Mouse (Mus musculus) neural tube, embryonic 10.5 days (tissue): ENCODE measurements around the gene Slc44a2.
"Not testable (repeated sequence)": the region's sequence is repeated elsewhere in the genome, so short reads cannot be mapped to it uniquely, and the experiment has no call there.

Source experiments
- DNase-seq: peaks from one replicate; pipeline ENCODE4 v3.0.0-alpha.2; 2017; ENCODE audit warnings: low spot score; ENCODE audit errors: extremely low spot score

The Slc44a2 gene

GRCm38 (mm10) chr9:21299014-21299413 is 21.5 kb upstream of the Slc44a2 start:
- DNase-seq = no peak

- DNase-seq = no peak
Observed at GRCm38 (mm10) chr9:21305065-21305464, 15.4 kb upstream of the Slc44a2 start.

- no peak for DNase-seq
Observed at GRCm38 (mm10) chr9:21309150-21309741, 11.3 kb upstream of the Slc44a2 start.

- no peak for DNase-seq
Observed at GRCm38 (mm10) chr9:21311695-21312094, 8.8 kb upstream of the Slc44a2 start.

- DNase-seq = no peak
Observed at GRCm38 (mm10) chr9:21312134-21312533, 8.4 kb upstream of the Slc44a2 start, which contains the start of gene Ap1m2. Gene Ap1m2, minus strand, starts transcription at chr9:21312337.

GRCm38 (mm10) chr9:21313394-21313793 is 7.1 kb upstream of the Slc44a2 start:
- DNase-seq = peak; percentile 90

GRCm38 (mm10) chr9:21314367-21315140 is 5.9 kb upstream of the Slc44a2 start:
- DNase-seq = no peak

- DNase-seq = no peak
Observed at GRCm38 (mm10) chr9:21315421-21315820, 5.1 kb upstream of the Slc44a2 start.

GRCm38 (mm10) chr9:21316696-21317095 is 3.8 kb upstream of the Slc44a2 start:
- no peak for DNase-seq

- DNase-seq = no peak
Observed at GRCm38 (mm10) chr9:21318792-21319191, 1.7 kb upstream of the Slc44a2 start.

- DNase-seq = no peak
Observed at GRCm38 (mm10) chr9:21319503-21319902, 995 bp upstream of the Slc44a2 start.

GRCm38 (mm10) chr9:21320280-21320618 is 249 bp upstream of the Slc44a2 start:
- DNase-seq = no peak

GRCm38 (mm10) chr9:21321513-21321835 is 976 bp downstream of the Slc44a2 start:
- DNase-seq = no peak

- DNase-seq = no peak
Observed at GRCm38 (mm10) chr9:21322211-21322916, 1.9 kb downstream of the Slc44a2 start.

- DNase-seq = not testable (repeated sequence)
Observed at GRCm38 (mm10) chr9:21322917-21323297, 2.4 kb downstream of the Slc44a2 start.

- DNase-seq = no peak
Observed at GRCm38 (mm10) chr9:21324269-21324668, 3.8 kb downstream of the Slc44a2 start.

- DNase-seq = no peak
Observed at GRCm38 (mm10) chr9:21327569-21327968, 7.1 kb downstream of the Slc44a2 start.

GRCm38 (mm10) chr9:21328041-21328440 is 7.5 kb downstream of the Slc44a2 start:
- no peak for DNase-seq

- no peak for DNase-seq
Observed at GRCm38 (mm10) chr9:21329041-21329440, 8.5 kb downstream of the Slc44a2 start.

GRCm38 (mm10) chr9:21329699-21330289 is 9.3 kb downstream of the Slc44a2 start:
- no peak for DNase-seq

- no peak for DNase-seq
Observed at GRCm38 (mm10) chr9:21331365-21332140, 11.1 kb downstream of the Slc44a2 start.
